Mouse (Mus musculus): ENCODE measurements around the gene Ncapd3. TPM values are rescaled to one million over a fixed set of nuclear protein-coding genes. Genes with fewer than 3 reads are reported as not detected.
A peak's percentile ranks its signal among the peaks of the same experiment; 100 is the strongest.

Gene Ncapd3
- polyA plus RNA-seq, 2 experiments = 24.3 to 38.8 TPM

GRCm38 (mm10) chr9:27109533-27110514, 79.8 kb downstream of the Ncapd3 start:
- peak overlapping the region; percentile 43; the same call in 1 of the 2 replicates for H3K27ac ChIP-seq (replicated peaks; ENCODE audit: low read depth, low read length)
- DNase-seq (ENCODE audit: low spot score) (peak; percentile 54), ATAC-seq (ENCODE audit: low FRiP score, low read depth) (peak; percentile 69)
- no peak overlapping the region for H3K9ac ChIP-seq (ENCODE audit: low read depth, low read length, severe bottlenecking)
- no peaks in the 10 kb centered on the region for H3K9me3 ChIP-seq (ENCODE audit: control insufficient read depth, low read length)
- TF ChIP-seq POLR2A (IDR thresholded peaks at IDR 0.05; ENCODE audit: borderline replicate concordance, extremely low read depth, insufficient read depth, insufficient read length) = no peak
- no peak overlapping the region for H3K4me3 ChIP-seq (replicated peaks; ENCODE audit: low read length)
- H3K4me1 ChIP-seq (ENCODE audit: control insufficient read depth, insufficient read depth, low read length) = peaks cover 12% of the 10 kb centered on the region
- WGBS = 53% methylated on average over 22 of the region's 22 CpGs
- H3K36me3 ChIP-seq (ENCODE audit: control insufficient read depth, insufficient read depth, low read length) = peaks cover 7% of the 10 kb centered on the region
- H3K4me2 ChIP-seq (replicated peaks; ENCODE audit: low read depth, low read length, severe bottlenecking) = no peak overlapping the region
- no peaks in the 10 kb centered on the region for H3K27me3 ChIP-seq (ENCODE audit: control insufficient read depth, insufficient read depth, low read length)

GRCm38 (mm10) chr9:27110681-27111080, 80.7 kb downstream of the Ncapd3 start:
- Histone ChIP-seq H3K36me3 (ENCODE audit: control insufficient read depth, insufficient read depth, low read length) (no peaks in the 10 kb centered on the region), H3K27me3 (ENCODE audit: control insufficient read depth, insufficient read depth, low read length) (no peaks in the 10 kb centered on the region), H3K9me3 (ENCODE audit: control insufficient read depth, low read length) (no peaks in the 10 kb centered on the region), H3K9ac (ENCODE audit: low read depth, low read length, severe bottlenecking) (no peak overlapping the region), H3K4me2 (replicated peaks; ENCODE audit: low read depth, low read length, severe bottlenecking) (no peak overlapping the region), H3K4me3 (replicated peaks; ENCODE audit: low read length) (no peak overlapping the region), H3K27ac (replicated peaks; ENCODE audit: low read depth, low read length) (0 out of 2 replicates have a peak overlapping the region, but pooled peaks have one; percentile 43), H3K4me1 (ENCODE audit: control insufficient read depth, insufficient read depth, low read length) (peaks cover 12% of the 10 kb centered on the region)
- ATAC-seq (ENCODE audit: low FRiP score, low read depth) (no peak), DNase-seq (ENCODE audit: low spot score) (no peak)
- WGBS = 22% methylated on average over 5 of the region's 5 CpGs
- no peak for TF ChIP-seq POLR2A (IDR thresholded peaks at IDR 0.05; ENCODE audit: borderline replicate concordance, extremely low read depth, insufficient read depth, insufficient read length)

- ATAC-seq (ENCODE audit: low FRiP score, low read depth) (no peak), DNase-seq (ENCODE audit: low spot score) (no peak)
- H3K27ac ChIP-seq (replicated peaks; ENCODE audit: low read depth, low read length) = no peak overlapping the region
- TF ChIP-seq POLR2A (IDR thresholded peaks at IDR 0.05; ENCODE audit: borderline replicate concordance, extremely low read depth, insufficient read depth, insufficient read length) = no peak
- no peak overlapping the region for H3K9ac ChIP-seq (ENCODE audit: low read depth, low read length, severe bottlenecking)
- no peak overlapping the region for H3K4me3 ChIP-seq (replicated peaks; ENCODE audit: low read length)
- no peak overlapping the region for H3K4me2 ChIP-seq (replicated peaks; ENCODE audit: low read depth, low read length, severe bottlenecking)
- H3K27me3 ChIP-seq (ENCODE audit: control insufficient read depth, insufficient read depth, low read length) = no peaks in the 10 kb centered on the region
- H3K4me1 ChIP-seq (ENCODE audit: control insufficient read depth, insufficient read depth, low read length) = peaks cover 12% of the 10 kb centered on the region
- 91% methylated on average over 3 of the region's 3 CpGs for whole genome bisulfite sequencing
- no peaks in the 10 kb centered on the region for H3K36me3 ChIP-seq (ENCODE audit: control insufficient read depth, insufficient read depth, low read length)
- no peaks in the 10 kb centered on the region for H3K9me3 ChIP-seq (ENCODE audit: control insufficient read depth, low read length)
These were observed 81.8 kb downstream of the Ncapd3 start for GRCm38 (mm10) chr9:27111756-27112155.

GRCm38 (mm10) chr9:27121254-27121653, 91.3 kb downstream of the Ncapd3 start:
- H3K36me3 ChIP-seq (ENCODE audit: control insufficient read depth, insufficient read depth, low read length) = no peaks in the 10 kb centered on the region
- H3K27me3 ChIP-seq (ENCODE audit: control insufficient read depth, insufficient read depth, low read length) = no peaks in the 10 kb centered on the region
- WGBS = 81% methylated on average over 9 of the region's 9 CpGs
- H3K27ac ChIP-seq (replicated peaks; ENCODE audit: low read depth, low read length) = no peak overlapping the region
- no peak overlapping the region for H3K4me2 ChIP-seq (replicated peaks; ENCODE audit: low read depth, low read length, severe bottlenecking)
- DNase-seq (ENCODE audit: low spot score) (no peak), ATAC-seq (ENCODE audit: low FRiP score, low read depth) (no peak)
- no peak overlapping the region for H3K9ac ChIP-seq (ENCODE audit: low read depth, low read length, severe bottlenecking)
- no peak overlapping the region for H3K4me3 ChIP-seq (replicated peaks; ENCODE audit: low read length)
- no peaks in the 10 kb centered on the region for H3K4me1 ChIP-seq (ENCODE audit: control insufficient read depth, insufficient read depth, low read length)
- no peak for TF ChIP-seq POLR2A (IDR thresholded peaks at IDR 0.05; ENCODE audit: borderline replicate concordance, extremely low read depth, insufficient read depth, insufficient read length)
- no peaks in the 10 kb centered on the region for H3K9me3 ChIP-seq (ENCODE audit: control insufficient read depth, low read length)

GRCm38 (mm10) chr9:27122076-27122475, 92.1 kb downstream of the Ncapd3 start:
- Histone ChIP-seq H3K9me3 (ENCODE audit: control insufficient read depth, low read length) (no peaks in the 10 kb centered on the region), H3K4me2 (replicated peaks; ENCODE audit: low read depth, low read length, severe bottlenecking) (no peak overlapping the region), H3K27me3 (ENCODE audit: control insufficient read depth, insufficient read depth, low read length) (no peaks in the 10 kb centered on the region), H3K27ac (replicated peaks; ENCODE audit: low read depth, low read length) (no peak overlapping the region), H3K9ac (ENCODE audit: low read depth, low read length, severe bottlenecking) (no peak overlapping the region), H3K4me1 (ENCODE audit: control insufficient read depth, insufficient read depth, low read length) (no peaks in the 10 kb centered on the region), H3K4me3 (replicated peaks; ENCODE audit: low read length) (no peak overlapping the region), H3K36me3 (ENCODE audit: control insufficient read depth, insufficient read depth, low read length) (no peaks in the 10 kb centered on the region)
- WGBS = 88% methylated on average over 4 of the region's 4 CpGs
- TF ChIP-seq POLR2A (IDR thresholded peaks at IDR 0.05; ENCODE audit: borderline replicate concordance, extremely low read depth, insufficient read depth, insufficient read length) = no peak
- DNase-seq (ENCODE audit: low spot score) (no peak), ATAC-seq (ENCODE audit: low FRiP score, low read depth) (no peak)

Data from limb, embryonic 14.5 days (tissue).